Mouse (Mus musculus) adrenal gland, postnatal 36 days (tissue): ENCODE measurements at regions not wholly inside any gene's neighbourhood (a gene's known extent, or its start where the extent isn't known, plus 50 kb on each side); places are given as distances from the start of the nearest gene placed in this dataset.
"Not testable (repeated sequence)": the region's sequence is repeated elsewhere in the genome, so short reads cannot be mapped to it uniquely, and the experiment has no call there.

ENCODE experiments used
- DNase-seq, 2 experiments: peaks; one replicate each; pipeline ENCODE4 v3.0.0; 2021; ENCODE audit warnings: mixed read lengths in 1 of 2

DNA sequence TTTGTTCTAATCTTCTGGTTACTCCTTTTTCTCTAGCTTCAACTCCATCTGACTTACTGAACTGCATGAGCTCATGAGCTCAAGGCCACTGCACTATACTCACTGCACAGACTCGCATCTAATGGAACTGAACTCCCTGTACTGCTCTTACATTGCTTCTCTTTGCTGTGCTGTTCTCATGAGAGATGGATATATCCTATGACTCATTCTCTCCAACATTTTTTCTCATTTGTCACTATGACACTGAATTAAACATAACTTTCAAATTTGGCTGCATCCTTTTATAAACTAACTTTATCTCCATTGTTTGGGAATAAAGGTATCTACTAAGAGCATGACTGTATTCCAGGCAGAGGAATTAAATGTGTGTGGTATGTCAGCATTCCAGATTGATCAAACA is 806.2 kb downstream of the Rab28 start:
- DNase-seq, result no peak

DNA sequence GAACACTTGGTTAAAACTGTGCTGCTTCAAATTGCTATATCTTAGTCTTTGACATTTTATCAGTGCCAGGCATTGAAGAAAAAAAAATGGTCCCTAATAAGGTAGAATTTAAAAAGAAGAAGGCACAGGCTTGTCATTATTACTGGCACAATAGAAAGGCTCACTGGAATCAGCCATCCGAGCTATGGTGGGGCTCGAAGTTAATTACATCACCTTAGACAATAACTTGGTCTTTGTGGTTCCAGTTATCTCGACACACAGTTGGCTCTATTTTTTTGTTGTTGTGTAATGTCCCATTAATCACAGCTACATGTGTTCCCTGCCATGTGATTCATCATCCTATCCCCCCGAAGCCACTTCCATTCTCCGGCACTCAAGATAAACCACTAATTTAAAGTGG is 825.1 kb downstream of the Rab28 start:
- DNase-seq, result no peak

DNA sequence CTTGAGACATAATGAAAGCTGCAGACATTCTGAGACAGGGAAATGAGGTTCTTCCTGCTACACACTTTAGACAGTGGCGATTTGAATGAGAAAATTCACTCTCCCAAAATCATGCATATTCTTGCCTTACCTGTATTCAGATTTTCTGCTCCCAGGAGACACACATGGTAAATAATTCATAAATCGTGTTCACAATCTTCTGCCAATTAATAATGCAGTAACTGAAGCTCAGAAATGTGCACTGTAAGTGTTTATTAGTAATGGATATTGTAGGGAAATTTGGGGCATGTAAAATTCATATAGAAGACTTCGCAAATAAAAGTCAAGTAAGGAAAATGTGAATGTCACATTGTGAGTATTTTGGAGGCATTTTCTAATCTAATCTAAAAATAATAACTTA is 830.2 kb downstream of the Rab28 start:
- DNase-seq, result no peak

DNA sequence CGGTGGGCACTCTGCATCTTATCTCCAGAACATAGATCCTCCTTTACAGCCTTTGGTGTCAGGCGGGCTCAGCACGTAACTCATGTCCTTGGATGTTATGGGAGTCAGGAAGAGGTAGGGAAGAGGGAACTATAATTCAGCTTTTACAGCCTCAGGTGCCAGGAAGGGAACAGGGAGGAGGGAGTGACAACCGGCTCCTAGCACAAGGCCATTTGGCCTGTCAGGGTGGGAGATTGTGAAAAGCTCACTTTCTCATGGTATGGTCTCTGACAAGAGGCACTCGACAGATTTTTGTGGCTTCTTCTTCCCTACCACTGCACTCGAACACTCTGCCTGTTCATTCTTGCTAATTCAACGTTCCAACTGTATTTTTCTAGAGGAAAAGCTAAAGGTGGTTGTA is 845.6 kb downstream of the Rab28 start:
- not testable (repeated sequence) for DNase-seq
